Mouse (Mus musculus) testis, adult 2 months (tissue): ENCODE measurements around the gene Pgghg.

Source experiments
- CTCF ChIP-seq: fragments of 200-500 bp; IDR thresholded peaks from 2 replicates; pipeline ENCODE4 v1.5.1; 2012; ENCODE audit warnings: low read depth, mild to moderate bottlenecking, inconsistent platforms, low read length, moderate library complexity; ENCODE audit not compliant: control insufficient read depth, insufficient read depth, insufficient replicate concordance
- POLR2A ChIP-seq: fragments of 200-500 bp; IDR thresholded peaks from 2 replicates; pipeline ENCODE4 v1.6.1; 2012; ENCODE audit warnings: low read depth, mild to moderate bottlenecking, inconsistent platforms, low read length, moderate library complexity; ENCODE audit not compliant: control insufficient read depth

DNA sequence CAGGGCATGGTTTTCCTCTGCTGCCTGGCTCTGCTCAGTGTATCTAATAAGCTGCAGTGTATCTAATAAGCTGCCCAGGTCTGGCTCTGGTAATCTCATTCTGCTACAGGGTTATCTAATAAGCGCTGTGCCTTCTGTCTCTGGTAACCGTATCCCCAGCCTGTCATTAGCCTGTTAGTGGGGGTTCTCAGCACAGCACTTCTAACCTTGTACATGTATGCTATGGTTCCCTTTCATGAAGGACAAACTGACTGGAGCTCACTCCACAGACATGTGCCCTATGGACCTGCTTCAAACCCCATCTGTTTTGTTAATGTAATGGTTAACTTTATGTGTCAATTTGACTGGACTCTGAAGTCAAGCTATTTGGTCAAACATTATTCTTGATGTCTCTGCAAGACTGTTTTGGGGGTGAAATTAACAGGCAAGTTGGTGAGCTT lies 35.5 kb upstream of the Pgghg start:
- TF ChIP-seq CTCF (no peak), POLR2A (no peak)
